Mouse (Mus musculus): Measurements from ENCODE around the gene Abcc10.

Abcc10 gene

GRCm38 (mm10) chr17:46287678-46288095, 40.5 kb downstream of the Abcc10 start:
- DNase-seq (ENCODE audit: low spot score in 2 of 2): no peak

- no peak for DNase-seq (ENCODE audit: low spot score in 2 of 2)
Measured at GRCm38 (mm10) chr17:46285407-46285806, 42.7 kb downstream of the Abcc10 start.

GRCm38 (mm10) chr17:46284653-46285052, 43.5 kb downstream of the Abcc10 start:
- no peak for DNase-seq (ENCODE audit: low spot score in 2 of 2)

GRCm38 (mm10) chr17:46283911-46284310, 44.2 kb downstream of the Abcc10 start:
- DNase-seq (ENCODE audit: low spot score in 2 of 2): no peak

DNA sequence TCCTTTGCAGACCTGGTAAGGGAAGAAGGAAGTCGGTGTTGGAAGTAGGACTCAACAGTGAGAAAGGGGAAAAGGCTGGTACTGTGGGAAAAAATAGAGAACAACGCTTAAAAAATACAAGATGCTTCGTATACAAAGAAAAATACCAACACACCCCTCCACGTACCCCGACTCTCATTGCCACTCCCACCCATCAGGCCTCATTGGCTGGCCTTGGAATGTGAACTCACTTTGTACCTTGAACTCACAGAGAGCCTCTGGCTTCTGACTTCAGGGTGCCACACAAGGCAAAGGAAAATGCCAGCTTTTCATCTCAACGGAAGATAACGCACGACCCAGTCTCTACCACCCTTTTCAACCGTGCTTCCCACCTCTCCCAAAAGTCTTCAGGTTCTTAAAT, 45.0 kb downstream of the Abcc10 start:
- DNase-seq (ENCODE audit: low spot score in 2 of 2): no peak

GRCm38 (mm10) chr17:46282483-46283123, 45.5 kb downstream of the Abcc10 start, which contains the start of gene Tjap1:
TSS of gene Tjap1 (minus strand) at chr17:46283026.
- peak; percentile 62 to 74 for DNase-seq (ENCODE audit: low spot score in 2 of 2)

- no peak for DNase-seq (ENCODE audit: low spot score in 2 of 2)
Measured at GRCm38 (mm10) chr17:46278011-46278765, 50.0 kb downstream of the Abcc10 start.

DNA sequence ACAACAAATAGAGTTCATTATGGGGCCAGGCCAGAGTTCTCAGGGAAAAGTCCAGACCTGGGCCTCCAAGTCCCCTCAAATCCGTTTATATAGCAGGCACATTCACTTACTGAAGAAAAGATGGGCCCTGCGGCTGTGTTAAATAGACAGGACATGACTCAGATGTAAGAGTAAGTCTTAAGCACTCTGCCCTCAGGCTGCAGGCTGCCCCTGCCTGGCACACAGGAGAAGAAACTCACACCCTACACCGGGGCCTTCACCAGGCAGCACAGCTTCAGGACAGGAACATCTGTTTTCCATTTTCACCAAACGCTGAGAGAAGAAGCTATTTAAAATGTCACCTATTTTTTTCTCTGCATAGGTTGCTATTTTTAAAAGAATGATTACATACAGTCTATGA, 50.6 kb downstream of the Abcc10 start:
- DNase-seq (ENCODE audit: low spot score in 2 of 2): no peak

GRCm38 (mm10) chr17:46275506-46275905, 52.6 kb downstream of the Abcc10 start:
- no peak for DNase-seq (ENCODE audit: low spot score in 2 of 2)

GRCm38 (mm10) chr17:46275034-46275433, 53.1 kb downstream of the Abcc10 start:
- DNase-seq (ENCODE audit: low spot score in 2 of 2): no peak

GRCm38 (mm10) chr17:46274465-46274864, 53.7 kb downstream of the Abcc10 start:
- no peak for DNase-seq (ENCODE audit: low spot score in 2 of 2)

DNA sequence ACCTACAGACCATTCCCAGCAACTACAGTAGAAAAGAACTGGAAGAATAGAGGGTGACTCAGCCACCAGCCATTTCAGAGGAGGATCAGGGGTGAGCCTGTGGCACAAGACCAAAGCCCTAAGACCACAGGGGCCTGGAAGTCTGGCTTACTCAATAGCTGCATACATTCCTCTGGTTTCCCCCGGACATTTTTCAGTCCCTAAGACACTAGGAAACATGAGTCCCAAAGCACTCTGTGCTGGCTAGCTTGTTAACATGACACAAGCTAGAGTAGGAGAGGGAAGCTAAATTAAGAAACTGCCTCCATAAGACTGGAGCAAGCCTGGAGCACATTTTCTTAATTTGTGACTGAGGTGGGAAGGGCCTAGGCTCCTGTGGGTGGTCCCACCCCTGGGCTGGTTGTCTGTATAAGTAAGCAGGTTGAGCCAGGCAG, 54.3 kb downstream of the Abcc10 start:
- no peak for DNase-seq (ENCODE audit: low spot score in 2 of 2)

- no peak for DNase-seq (ENCODE audit: low spot score in 2 of 2)
Measured at GRCm38 (mm10) chr17:46272675-46273074, 55.5 kb downstream of the Abcc10 start.

- DNase-seq (ENCODE audit: low spot score in 2 of 2): no peak
Measured at GRCm38 (mm10) chr17:46272058-46272457, 56.1 kb downstream of the Abcc10 start.

GRCm38 (mm10) chr17:46269771-46270534, 58.2 kb downstream of the Abcc10 start:
- DNase-seq (ENCODE audit: low spot score in 2 of 2): no peak

DNA sequence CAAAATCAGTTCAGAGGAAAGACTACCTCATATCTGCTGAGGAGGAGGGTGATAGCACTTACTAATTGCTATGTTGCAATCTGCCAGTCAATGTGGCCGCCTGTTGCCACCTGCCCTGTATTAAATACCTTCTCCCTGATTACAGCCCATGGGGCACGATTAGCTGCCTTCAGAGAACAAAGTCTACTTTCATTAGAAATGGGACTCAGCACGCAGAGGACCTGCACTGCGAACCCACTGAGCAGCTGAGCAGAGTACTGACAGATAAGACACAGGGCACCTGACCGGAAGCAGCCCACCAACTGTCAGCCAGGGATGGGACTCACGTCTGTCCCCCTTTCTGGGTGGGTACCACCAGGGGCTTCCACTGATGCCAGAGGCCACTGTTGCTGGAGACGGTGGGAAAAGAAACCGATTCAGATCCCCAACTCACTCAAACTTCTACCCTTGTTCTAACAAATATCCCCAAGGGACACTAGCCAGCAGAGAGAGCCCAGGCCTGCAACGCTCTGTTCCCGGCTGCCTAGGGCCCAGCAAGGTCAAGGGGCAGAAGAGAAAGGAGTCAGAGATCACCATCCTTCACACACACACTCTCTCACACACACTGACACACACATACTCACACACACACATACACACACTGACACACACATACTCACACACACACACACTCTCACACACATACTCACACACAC, 60.0 kb downstream of the Abcc10 start:
- DNase-seq (ENCODE audit: low spot score in 2 of 2): no peak

GRCm38 (mm10) chr17:46267511-46267910, 60.6 kb downstream of the Abcc10 start:
- DNase-seq (ENCODE audit: low spot score in 2 of 2): no peak

GRCm38 (mm10) chr17:46266986-46267385, 61.2 kb downstream of the Abcc10 start:
- DNase-seq (ENCODE audit: low spot score in 2 of 2): no peak

GRCm38 (mm10) chr17:46265918-46266618, 62.1 kb downstream of the Abcc10 start:
- DNase-seq (ENCODE audit: low spot score in 2 of 2): peak; percentile 32 to 59

DNA sequence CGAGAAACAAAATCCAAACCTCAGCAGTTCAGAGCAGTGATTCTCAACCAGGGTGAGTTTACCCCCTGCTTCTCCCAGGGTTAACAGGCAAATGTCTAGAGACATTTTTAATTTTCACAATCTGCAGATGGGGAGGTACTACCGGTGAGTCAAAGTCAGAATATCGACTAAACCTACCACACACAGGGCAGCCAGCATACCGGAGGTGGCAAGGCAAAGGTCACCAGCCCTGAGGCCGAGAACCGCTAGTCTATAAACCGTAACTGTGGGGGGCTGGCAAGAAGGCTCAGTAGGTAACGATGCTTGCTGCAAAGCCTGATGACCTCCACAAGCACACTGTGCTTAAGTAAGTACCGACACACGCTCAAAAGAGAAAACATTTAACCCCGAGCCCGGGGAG, 62.6 kb downstream of the Abcc10 start:
- DNase-seq (ENCODE audit: low spot score in 2 of 2): no peak

GRCm38 (mm10) chr17:46262201-46262694, 65.9 kb downstream of the Abcc10 start:
- DNase-seq (ENCODE audit: low spot score in 2 of 2): no peak
